Mouse (Mus musculus): ENCODE data around the gene Hoxd10. TPM values are rescaled to one million over a fixed set of nuclear protein-coding genes. Genes with fewer than 3 reads are reported as not detected.

Gene Hoxd10
- total and polyA plus RNA-seq, 3 experiments: not detected

- peaks cover 11% of the 10 kb centered on the region for H3K9me3 ChIP-seq (replicated peaks; ENCODE audit: low read length)
- dilution Hi-C loops (cut with MboI; ENCODE audit: extremely low pct_ligation_motif_present, extremely low pct_unique_long_range_greater_than_20kb, low sequenced_read_pairs): no loop called here
- no peaks in the 10 kb centered on the region for H3K36me3 ChIP-seq (replicated peaks in 1 of 2; ENCODE audit: control insufficient read depth in 1 of 2, insufficient read depth in 1 of 2, low read length in 1 of 2)
- in situ Hi-C loops (cut with MboI; ENCODE audit: low pct_ligation_motif_present, low pct_unique_long_range_greater_than_20kb, low sequenced_read_pairs): loop anchor here (25.0 kb wide), 1 partner anchor 636 kb away; no protein-coding TSS in a partner anchor
- 0 out of 4 replicates have a peak, but pooled peaks cover 0 to 5% of the 10 kb centered on the region in 2 experiments for H3K4me1 ChIP-seq (ENCODE audit: control insufficient read depth in 1 of 2, insufficient read depth in 2 of 2)
- no peak for TF ChIP-seq MAX (IDR thresholded peaks at IDR 0.05; ENCODE audit: low read length)
- no peak overlapping the region for H3K4me3 ChIP-seq (replicated peaks in 1 of 3; ENCODE audit: low read depth in 2 of 3, low read length in 2 of 3, poor library complexity in 1 of 3)
- no peaks in the 10 kb centered on the region for H3K79me2 ChIP-seq (replicated peaks; ENCODE audit: control insufficient read depth, extremely low read depth, insufficient read depth, poor library complexity, severe bottlenecking)
- no peak overlapping the region for H3K4me2 ChIP-seq (ENCODE audit: insufficient read depth, low read depth, poor library complexity, severe bottlenecking)
- no peak overlapping the region for H3K9ac ChIP-seq (ENCODE audit: insufficient read depth, low read depth)
- H3K27ac ChIP-seq (ENCODE audit: insufficient read depth, low read depth): no peak overlapping the region
- no peak for DNase-seq (ENCODE audit: extremely low read depth)
- no peaks in the 10 kb centered on the region for H3K27me3 ChIP-seq (replicated peaks)
Measured at GRCm38 (mm10) chr2:74676376-74677052, 15.2 kb upstream of the Hoxd10 start.

DNA sequence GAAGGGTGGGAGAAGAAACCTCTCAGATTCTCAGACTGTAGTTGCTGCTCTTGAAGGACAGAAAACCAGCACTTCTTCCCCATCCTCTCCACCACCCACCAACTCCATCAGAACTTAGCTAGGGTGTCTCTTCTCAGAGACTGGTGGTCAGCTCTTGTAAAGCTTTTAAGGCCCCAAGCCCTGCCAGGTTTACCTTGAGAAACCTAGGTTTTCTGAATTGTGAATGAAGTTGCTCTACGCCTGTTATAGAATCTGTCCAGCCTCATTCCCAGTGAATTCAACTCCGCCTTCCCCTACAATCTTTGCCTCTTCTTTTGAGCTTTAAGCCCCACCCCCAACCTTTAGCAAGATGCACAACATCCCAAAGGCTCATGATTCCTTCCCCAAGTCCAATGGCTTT lies 14.6 kb upstream of the Hoxd10 start:
- H3K4me1 ChIP-seq (ENCODE audit: control insufficient read depth in 1 of 2, insufficient read depth in 2 of 2): 0 out of 4 replicates have a peak, but pooled peaks cover 0 to 5% of the 10 kb centered on the region in 2 experiments
- in situ Hi-C loops (cut with MboI; ENCODE audit: low pct_ligation_motif_present, low pct_unique_long_range_greater_than_20kb, low sequenced_read_pairs): loop anchor here (25.0 kb wide), 1 partner anchor 635 kb away; no protein-coding TSS in a partner anchor
- no peaks in the 10 kb centered on the region for H3K27me3 ChIP-seq (replicated peaks)

GRCm38 (mm10) chr2:74678891-74679595 lies 12.7 kb upstream of the Hoxd10 start, which contains the start of gene Hoxd11:
Gene Hoxd11, plus strand, starts transcription at chr2:74679557.
- Histone ChIP-seq H3K27me3 (replicated peaks) (no peaks in the 10 kb centered on the region), H3K36me3 (replicated peaks in 1 of 2; ENCODE audit: control insufficient read depth in 1 of 2, insufficient read depth in 1 of 2, low read length in 1 of 2) (no peaks in the 10 kb centered on the region), H3K79me2 (replicated peaks; ENCODE audit: control insufficient read depth, extremely low read depth, insufficient read depth, poor library complexity, severe bottlenecking) (no peaks in the 10 kb centered on the region), H3K9me3 (replicated peaks; ENCODE audit: low read length) (peaks cover 27% of the 10 kb centered on the region), H3K4me1 (ENCODE audit: control insufficient read depth in 1 of 2, insufficient read depth in 2 of 2) (no peaks in the 10 kb centered on the region), H3K4me2 (ENCODE audit: insufficient read depth, low read depth, poor library complexity, severe bottlenecking) (no peak within 1 kb of the TSS), H3K9ac (ENCODE audit: insufficient read depth, low read depth) (no peak within 1 kb of the TSS), H3K4me3 (replicated peaks in 1 of 3; ENCODE audit: low read depth in 2 of 3, low read length in 2 of 3, poor library complexity in 1 of 3) (no peak within 1 kb of the TSS), H3K27ac (ENCODE audit: insufficient read depth, low read depth) (no peak within 1 kb of the TSS)
- DNase-seq (ENCODE audit: extremely low read depth): no peak
- dilution Hi-C loops (cut with MboI; ENCODE audit: extremely low pct_ligation_motif_present, extremely low pct_unique_long_range_greater_than_20kb, low sequenced_read_pairs) (no loop called here), in situ Hi-C loops (cut with MboI; ENCODE audit: low pct_ligation_motif_present, low pct_unique_long_range_greater_than_20kb, low sequenced_read_pairs) (loop anchor here (25.0 kb wide), 1 partner anchor 633 kb away; no protein-coding TSS in a partner anchor)
- TF ChIP-seq ZMIZ1 (IDR thresholded peaks at IDR 0.05; ENCODE audit: low read depth, low read length): no peak
- TF ChIP-seq RCOR1 (conservative IDR thresholded peaks at IDR 0.05; ENCODE audit: low read depth, low read length): no peak
- no peak for TF ChIP-seq MAFK (IDR thresholded peaks at IDR 0.05; ENCODE audit: insufficient replicate concordance, low read length)
- TF ChIP-seq USF2 (conservative IDR thresholded peaks at IDR 0.05; ENCODE audit: low read depth, low read length): no peak
- TF ChIP-seq CTCF (conservative IDR thresholded peaks at IDR 0.05 in 1 of 2, IDR thresholded peaks at IDR 0.05 in 1 of 2; ENCODE audit: low read depth in 2 of 2, low read length in 2 of 2): no peak
- no peak for TF ChIP-seq ZC3H11A (IDR thresholded peaks at IDR 0.05; ENCODE audit: low read depth, low read length)
- no peak for TF ChIP-seq ZKSCAN1 (IDR thresholded peaks at IDR 0.05; ENCODE audit: borderline replicate concordance, low read depth, low read length)
- TF ChIP-seq IRF4 (IDR thresholded peaks at IDR 0.05; ENCODE audit: low read depth, low read length): no peak
- TF ChIP-seq BHLHE40 (IDR thresholded peaks at IDR 0.05; ENCODE audit: low read depth, low read length): no peak
- no peak for TF ChIP-seq MYC (IDR thresholded peaks at IDR 0.05; ENCODE audit: low read depth, low read length)
- no peak for TF ChIP-seq MXI1 (IDR thresholded peaks at IDR 0.05; ENCODE audit: low read depth, low read length)
- TF ChIP-seq E2F4 (IDR thresholded peaks at IDR 0.05; ENCODE audit: insufficient replicate concordance, low read depth, low read length): no peak
- no peak for TF ChIP-seq HCFC1 (IDR thresholded peaks at IDR 0.05; ENCODE audit: low read depth, low read length)

More for the DNA sequence above, 14.6 kb upstream of the Hoxd10 start:
- Histone ChIP-seq H3K9me3 (replicated peaks; ENCODE audit: low read length) (peaks cover 16% of the 10 kb centered on the region), H3K79me2 (replicated peaks; ENCODE audit: control insufficient read depth, extremely low read depth, insufficient read depth, poor library complexity, severe bottlenecking) (no peaks in the 10 kb centered on the region), H3K27ac (ENCODE audit: insufficient read depth, low read depth) (no peak overlapping the region), H3K4me3 (replicated peaks in 1 of 3; ENCODE audit: low read depth in 2 of 3, low read length in 2 of 3, poor library complexity in 1 of 3) (no peak overlapping the region), H3K4me2 (ENCODE audit: insufficient read depth, low read depth, poor library complexity, severe bottlenecking) (no peak overlapping the region), H3K9ac (ENCODE audit: insufficient read depth, low read depth) (no peak overlapping the region), H3K36me3 (replicated peaks in 1 of 2; ENCODE audit: control insufficient read depth in 1 of 2, insufficient read depth in 1 of 2, low read length in 1 of 2) (no peaks in the 10 kb centered on the region)
- dilution Hi-C loops (cut with MboI; ENCODE audit: extremely low pct_ligation_motif_present, extremely low pct_unique_long_range_greater_than_20kb, low sequenced_read_pairs): no loop called here
- no peak for DNase-seq (ENCODE audit: extremely low read depth)
- no peak for TF ChIP-seq JUN (IDR thresholded peaks at IDR 0.05; ENCODE audit: insufficient read depth, low read depth, low read length)
- TF ChIP-seq HCFC1 (IDR thresholded peaks at IDR 0.05; ENCODE audit: low read depth, low read length): no peak
- no peak for TF ChIP-seq CHD2 (IDR thresholded peaks at IDR 0.05; ENCODE audit: low read length)
- TF ChIP-seq JUND (conservative IDR thresholded peaks at IDR 0.05; ENCODE audit: low read depth, low read length): no peak
- TF ChIP-seq USF1 (IDR thresholded peaks at IDR 0.05; ENCODE audit: low read depth, low read length): no peak
- no peak for TF ChIP-seq MAX (IDR thresholded peaks at IDR 0.05; ENCODE audit: low read length)
- TF ChIP-seq MXI1 (IDR thresholded peaks at IDR 0.05; ENCODE audit: low read depth, low read length): no peak
- TF ChIP-seq ZNF384 (IDR thresholded peaks at IDR 0.05; ENCODE audit: low read depth, low read length): no peak
- no peak for TF ChIP-seq NELFE (IDR thresholded peaks at IDR 0.05; ENCODE audit: low read depth, low read length)
- no peak for TF ChIP-seq IRF4 (IDR thresholded peaks at IDR 0.05; ENCODE audit: low read depth, low read length)
- TF ChIP-seq UBTF (IDR thresholded peaks at IDR 0.05; ENCODE audit: low read depth, low read length): no peak
- TF ChIP-seq RCOR1 (conservative IDR thresholded peaks at IDR 0.05; ENCODE audit: low read depth, low read length): no peak
- TF ChIP-seq ZC3H11A (IDR thresholded peaks at IDR 0.05; ENCODE audit: low read depth, low read length): no peak
- TF ChIP-seq CHD1 (IDR thresholded peaks at IDR 0.05; ENCODE audit: low read depth, low read length): no peak
- no peak for TF ChIP-seq SMC3 (IDR thresholded peaks at IDR 0.05; ENCODE audit: low read depth, low read length)
- TF ChIP-seq ZKSCAN1 (IDR thresholded peaks at IDR 0.05; ENCODE audit: borderline replicate concordance, low read depth, low read length): no peak
- no peak for TF ChIP-seq NRF1 (IDR thresholded peaks at IDR 0.05; ENCODE audit: low read depth, low read length)
- no peak for TF ChIP-seq EP300 (IDR thresholded peaks at IDR 0.05; ENCODE audit: low read length)
- no peak for TF ChIP-seq ETS1 (conservative IDR thresholded peaks at IDR 0.05; ENCODE audit: low read depth, low read length)
- TF ChIP-seq TBP (conservative IDR thresholded peaks at IDR 0.05; ENCODE audit: low read depth, low read length): no peak
